Mouse (Mus musculus) embryonic fibroblast, embryonic 13.5 days (primary cell): ENCODE data around the gene Snx8.

Experiments used
- CTCF ChIP-seq: IDR thresholded peaks from 2 replicates; pipeline ENCODE4 v1.5.1; 2011; ENCODE audit warnings: mild to moderate bottlenecking, control low read depth, low read length, moderate library complexity, borderline replicate concordance; ENCODE audit not compliant: insufficient read depth
- POLR2A ChIP-seq: IDR thresholded peaks from 2 replicates; pipeline ENCODE4 v1.6.1; 2011; ENCODE audit warnings: low read depth, mild to moderate bottlenecking, control low read depth, low read length, moderate library complexity

DNA sequence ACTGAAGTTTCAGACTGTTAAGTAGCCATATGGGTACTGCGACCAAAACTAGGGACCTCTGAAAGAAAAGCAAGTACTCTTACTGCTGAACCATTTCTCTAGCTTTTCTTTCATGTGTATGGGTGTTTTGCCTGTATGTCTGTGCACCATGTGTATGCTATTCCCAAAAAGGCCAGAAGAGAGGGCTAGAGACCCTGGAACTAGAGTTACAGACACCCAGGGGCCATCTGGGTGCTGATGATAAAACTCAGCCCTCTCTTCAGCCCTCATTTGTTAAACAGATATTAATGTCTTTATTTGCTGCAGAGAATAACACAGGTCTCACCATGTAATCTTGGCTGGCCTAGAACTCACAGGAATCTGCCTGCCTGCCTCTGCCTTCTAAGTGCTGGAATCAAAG lies 4.6 kb downstream of the Snx8 start:
- no peak for TF ChIP-seq CTCF
- no peak for TF ChIP-seq POLR2A
